Mouse (Mus musculus): Measurements from ENCODE around the gene Pck2. TPM values are rescaled to one million over a fixed set of nuclear protein-coding genes. Genes with fewer than 3 reads are reported as not detected.

Pck2 gene
- polyA plus RNA-seq, 1 experiment, result 44.7 TPM

- no peak for DNase-seq (ENCODE audit: low spot score)
Measured at GRCm38 (mm10) chr14:55575711-55576110, 35.6 kb downstream of the Pck2 start.

GRCm38 (mm10) chr14:55576376-55576775 is 36.3 kb downstream of the Pck2 start:
- no peak for DNase-seq (ENCODE audit: low spot score)

- DNase-seq (ENCODE audit: low spot score), result peak; percentile 67
Measured at GRCm38 (mm10) chr14:55577871-55578667, 38.0 kb downstream of the Pck2 start, which contains the start of gene Psme1. TSS of gene Psme1 (plus strand) at chr14:55578123.

- peak; percentile 50 for DNase-seq (ENCODE audit: low spot score)
Measured at GRCm38 (mm10) chr14:55578668-55579269, 38.7 kb downstream of the Pck2 start.

- no peak for DNase-seq (ENCODE audit: low spot score)
Measured at GRCm38 (mm10) chr14:55579511-55580496, 39.7 kb downstream of the Pck2 start.

- no peak for DNase-seq (ENCODE audit: low spot score)
Measured at GRCm38 (mm10) chr14:55580731-55581130, 40.7 kb downstream of the Pck2 start.

- DNase-seq (ENCODE audit: low spot score), result no peak
Measured at GRCm38 (mm10) chr14:55581981-55582681, 42.1 kb downstream of the Pck2 start.

- no peak for DNase-seq (ENCODE audit: low spot score)
Measured at GRCm38 (mm10) chr14:55584303-55584701, 44.2 kb downstream of the Pck2 start.

- DNase-seq (ENCODE audit: low spot score), result peak; percentile 60
Measured at GRCm38 (mm10) chr14:55584702-55585565, 44.9 kb downstream of the Pck2 start, which contains the start of gene Emc9. TSS of gene Emc9 (minus strand) at chr14:55585302.

GRCm38 (mm10) chr14:55585566-55585960 is 45.5 kb downstream of the Pck2 start:
- DNase-seq (ENCODE audit: low spot score), result no peak

GRCm38 (mm10) chr14:55586149-55586548 is 46.1 kb downstream of the Pck2 start:
- DNase-seq (ENCODE audit: low spot score), result no peak

GRCm38 (mm10) chr14:55589271-55589670 is 49.2 kb downstream of the Pck2 start:
- no peak for DNase-seq (ENCODE audit: low spot score)

- DNase-seq (ENCODE audit: low spot score), result no peak
Measured at GRCm38 (mm10) chr14:55589771-55590448, 49.8 kb downstream of the Pck2 start.

- DNase-seq (ENCODE audit: low spot score), result peak; percentile 75
Measured at GRCm38 (mm10) chr14:55590748-55591330, 50.8 kb downstream of the Pck2 start, which contains the start of gene Psme2. TSS of gene Psme2 (minus strand) at chr14:55591113.

- peak; percentile 81 for DNase-seq (ENCODE audit: low spot score)
Measured at GRCm38 (mm10) chr14:55591331-55591891, 51.3 kb downstream of the Pck2 start, which contains the start of gene Rnf31. TSS of gene Rnf31 (plus strand) at chr14:55591708.

GRCm38 (mm10) chr14:55592226-55592625 is 52.2 kb downstream of the Pck2 start:
- DNase-seq (ENCODE audit: low spot score), result no peak

- no peak for DNase-seq (ENCODE audit: low spot score)
Measured at GRCm38 (mm10) chr14:55596036-55596690, 56.1 kb downstream of the Pck2 start.

All from urinary bladder, adult 2 months (tissue).